Mouse (Mus musculus) kidney, postnatal 0 days (tissue): Measurements from ENCODE around the gene Tmem266. TPM values are rescaled to one million over a fixed set of nuclear protein-coding genes. Genes with fewer than 3 reads are reported as not detected.

Experiments
- ATAC-seq: fragments of 200-750 bp; cut with Nextera tagmentation; replicated peaks from 2 replicates; pipeline ENCODE4 v1.8.0; 2017; ENCODE audit warnings: low read depth, moderate number of reproducible peaks, moderate TSS enrichment, moderate library complexity; ENCODE audit not compliant: low FRiP score
- DNase-seq: peaks from one replicate; pipeline ENCODE4 v3.0.0-alpha.2; 2016; ENCODE audit warnings: low spot score
- H3K27ac ChIP-seq: fragments of 300-500 bp; sonication (generic); 2 replicates; pipeline ENCODE4 v1.5.1; 2014; ENCODE audit warnings: mild to moderate bottlenecking
- H3K27me3 ChIP-seq: fragments of 300-500 bp; sonication (generic); 2 replicates; pipeline ENCODE4 v1.6.1; 2014; ENCODE audit warnings: low read length, mixed read lengths; ENCODE audit not compliant: insufficient read depth
- H3K36me3 ChIP-seq: fragments of 300-500 bp; sonication (generic); 2 replicates; pipeline ENCODE4 v1.6.1; 2014; ENCODE audit warnings: low read length, mixed read lengths; ENCODE audit not compliant: insufficient read depth
- H3K4me1 ChIP-seq: fragments of 300-500 bp; sonication (generic); replicated peaks from 2 replicates; pipeline ENCODE4 v1.6.1; 2014; ENCODE audit warnings: antibody characterized with exemption, low read length, mixed read lengths; ENCODE audit not compliant: insufficient read depth
- H3K4me2 ChIP-seq: fragments of 300-500 bp; sonication (generic); 2 replicates; pipeline ENCODE4 v1.6.1; 2014; ENCODE audit warnings: mild to moderate bottlenecking, low read length, moderate library complexity, mixed read lengths
- H3K4me3 ChIP-seq: fragments of 300-500 bp; sonication (generic); replicated peaks from 2 replicates; pipeline ENCODE4 v1.5.1; 2014; ENCODE audit warnings: low read depth, low read length
- H3K9ac ChIP-seq: fragments of 300-500 bp; sonication (generic); 2 replicates; pipeline ENCODE4 v1.6.1; 2014; ENCODE audit warnings: low read depth, low read length
- H3K9me3 ChIP-seq: fragments of 300-500 bp; sonication (generic); replicated peaks from 2 replicates; pipeline ENCODE4 v1.6.1; 2016; ENCODE audit warnings: low read length, inconsistent platforms, mixed read lengths
- CTCF ChIP-seq: IDR thresholded peaks from 2 replicates; pipeline ENCODE4 v1.5.1; 2016; ENCODE audit warnings: antibody characterized with exemption, low read depth, mild to moderate bottlenecking, moderate library complexity
- WGBS: fragments of 180-500 bp; shearing (Covaris S2); extraction: QIAGEN DNeasy Blood & Tissue Kit; methylation state at CpG from one replicate; pipeline ENCODE4 v1.1.7; 2014; 5-methylcytosine and 5-hydroxymethylcytosine counted together
- polyA plus RNA-seq: library from polyadenylated mRNA; unstranded; fragments of >200 nt; fragmentation: Nextera tagmentation; extraction: Ambion mirVana; gene quantifications from 2 replicates; pipeline ENCODE4 v1.2.1, GENCODE M21; 2015

Tmem266 gene
- polyA plus RNA-seq, 1 experiment from 2014 or later, result 0.25 TPM

DNA sequence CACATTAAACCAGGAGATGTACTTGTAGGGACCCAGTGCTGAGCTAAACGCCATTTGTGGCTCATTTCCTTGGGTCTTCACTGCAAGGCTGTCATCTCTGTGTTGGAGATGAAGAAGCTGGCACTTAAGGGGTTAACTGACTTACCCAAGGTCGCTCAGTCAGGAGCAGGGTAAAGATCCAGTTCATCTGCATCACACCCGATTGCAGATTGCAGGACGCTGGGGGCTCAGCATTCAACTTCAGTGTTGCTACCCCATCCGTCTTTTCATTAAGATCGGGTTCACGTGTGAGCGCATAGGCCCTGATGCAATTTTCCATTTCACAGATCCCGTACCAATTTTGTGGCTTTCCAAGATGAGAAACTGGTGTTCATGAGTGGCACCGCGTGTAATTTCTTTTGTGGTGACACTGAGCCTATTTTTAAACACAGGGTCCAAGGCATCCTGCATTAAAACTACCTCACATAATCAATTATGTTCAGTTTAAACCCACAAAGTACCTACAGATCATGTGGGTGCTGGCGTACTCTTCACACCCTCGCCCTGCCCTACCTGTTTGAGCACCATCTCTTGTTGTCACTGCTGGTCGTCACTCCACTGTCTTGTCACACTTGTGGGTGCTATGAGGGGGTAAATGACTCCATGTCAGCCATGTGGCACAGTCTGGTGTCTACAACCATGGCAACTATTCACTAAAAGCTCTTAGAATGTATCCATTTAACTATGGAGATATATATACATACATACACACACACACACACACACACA lies 1.6 kb downstream of the Tmem266 start:
- Histone ChIP-seq H3K36me3 (no peaks in the 10 kb centered on the region), H3K4me1 (no peaks in the 10 kb centered on the region), H3K4me2 (no peak overlapping the region), H3K27ac (no peak overlapping the region), H3K27me3 (peaks cover 38% of the 10 kb centered on the region), H3K4me3 (no peak overlapping the region), H3K9ac (no peak overlapping the region), H3K9me3 (no peaks in the 10 kb centered on the region)
- 32% methylated on average over 14 of the region's 14 CpGs for WGBS
- TF ChIP-seq CTCF, result no peak
- DNase-seq, result no peak
- ATAC-seq, result no peak

DNA sequence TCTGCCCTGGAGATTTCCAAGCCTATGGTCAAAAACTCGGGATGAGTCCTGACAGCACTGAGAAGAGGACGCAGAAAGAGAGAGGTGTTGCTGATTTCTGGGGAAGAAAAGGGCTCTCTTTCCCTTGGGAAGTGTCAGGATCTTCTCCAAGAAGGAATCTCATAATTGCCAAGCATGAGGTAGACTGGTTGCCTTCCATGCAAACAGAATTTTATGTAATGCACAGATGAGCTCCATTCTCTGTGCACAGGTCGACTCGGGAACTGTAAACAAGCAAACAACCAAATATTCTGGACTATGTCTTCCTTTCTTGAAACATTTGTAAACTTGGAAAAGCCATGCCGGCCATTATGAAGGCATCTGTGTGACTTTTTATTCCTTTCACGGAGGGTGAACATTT lies 2.7 kb downstream of the Tmem266 start:
- WGBS, result 74% methylated on average over 6 of the region's 6 CpGs
- no peak overlapping the region for H3K27ac ChIP-seq
- no peaks in the 10 kb centered on the region for H3K36me3 ChIP-seq
- H3K4me3 ChIP-seq, result no peak overlapping the region
- no peak for TF ChIP-seq CTCF
- DNase-seq, result no peak
- no peaks in the 10 kb centered on the region for H3K9me3 ChIP-seq
- H3K4me1 ChIP-seq, result no peaks in the 10 kb centered on the region
- H3K27me3 ChIP-seq, result peaks cover 38% of the 10 kb centered on the region
- ATAC-seq, result no peak
- no peak overlapping the region for H3K9ac ChIP-seq
- H3K4me2 ChIP-seq, result no peak overlapping the region

DNA sequence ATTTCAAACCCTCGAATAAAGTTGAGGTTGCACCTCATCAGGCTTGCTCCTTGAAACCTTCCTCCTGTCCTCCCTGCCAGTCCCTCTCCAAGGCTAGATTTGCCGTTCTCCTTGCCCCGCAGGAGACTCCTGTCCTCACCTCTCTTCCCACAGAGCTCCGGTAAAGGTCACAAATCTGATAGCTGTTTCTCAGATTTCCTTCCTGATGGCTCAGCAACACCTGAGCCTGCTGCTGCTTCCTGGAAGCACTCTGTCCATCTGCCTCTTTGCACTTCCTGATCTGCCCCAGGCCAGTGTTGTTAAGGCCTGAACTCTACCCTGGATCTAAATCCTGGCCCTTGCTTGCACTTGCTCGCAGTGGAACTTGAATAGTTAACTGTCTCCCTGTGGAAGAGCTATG lies 5.8 kb downstream of the Tmem266 start:
- no peaks in the 10 kb centered on the region for H3K4me1 ChIP-seq
- H3K27me3 ChIP-seq, result peaks cover 26% of the 10 kb centered on the region

DNA sequence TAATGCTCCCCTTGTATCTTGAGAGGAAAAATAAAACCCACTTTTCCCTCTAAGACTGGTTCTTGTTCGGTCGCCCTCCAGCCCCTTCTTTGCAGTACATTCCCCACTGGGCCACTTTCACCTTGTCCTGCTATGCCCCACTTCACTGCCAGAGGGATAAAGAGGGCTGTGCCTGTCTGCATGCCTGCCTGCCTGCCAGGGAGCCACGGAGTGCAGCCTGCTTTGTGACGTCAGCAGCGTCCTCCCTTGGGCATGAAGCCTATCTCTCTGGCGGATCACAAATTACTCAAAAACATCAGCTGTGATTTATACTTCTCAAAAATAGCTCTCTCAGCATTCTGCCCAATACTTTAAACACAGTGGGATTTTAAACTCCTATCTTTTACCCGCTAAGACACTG lies 6.2 kb downstream of the Tmem266 start:
- H3K9ac ChIP-seq, result no peak overlapping the region
- no peaks in the 10 kb centered on the region for H3K4me1 ChIP-seq
- no peak overlapping the region for H3K4me2 ChIP-seq
- WGBS, result 24% methylated on average over 7 of the region's 7 CpGs
- no peak overlapping the region for H3K27ac ChIP-seq
- no peak overlapping the region for H3K4me3 ChIP-seq
- H3K9me3 ChIP-seq, result no peaks in the 10 kb centered on the region
- H3K36me3 ChIP-seq, result no peaks in the 10 kb centered on the region
- ATAC-seq, result no peak
- no peak for TF ChIP-seq CTCF
- peaks cover 25% of the 10 kb centered on the region for H3K27me3 ChIP-seq
- DNase-seq, result peak; percentile 21

More for the DNA sequence above, 5.8 kb downstream of the Tmem266 start:
- DNase-seq (no peak), ATAC-seq (no peak)
- no peak for TF ChIP-seq CTCF
- Histone ChIP-seq H3K27ac (no peak overlapping the region), H3K4me3 (no peak overlapping the region), H3K36me3 (no peaks in the 10 kb centered on the region), H3K9me3 (no peaks in the 10 kb centered on the region), H3K4me2 (no peak overlapping the region), H3K9ac (no peak overlapping the region)
- 21% methylated on average over 5 of the region's 5 CpGs for WGBS

DNA sequence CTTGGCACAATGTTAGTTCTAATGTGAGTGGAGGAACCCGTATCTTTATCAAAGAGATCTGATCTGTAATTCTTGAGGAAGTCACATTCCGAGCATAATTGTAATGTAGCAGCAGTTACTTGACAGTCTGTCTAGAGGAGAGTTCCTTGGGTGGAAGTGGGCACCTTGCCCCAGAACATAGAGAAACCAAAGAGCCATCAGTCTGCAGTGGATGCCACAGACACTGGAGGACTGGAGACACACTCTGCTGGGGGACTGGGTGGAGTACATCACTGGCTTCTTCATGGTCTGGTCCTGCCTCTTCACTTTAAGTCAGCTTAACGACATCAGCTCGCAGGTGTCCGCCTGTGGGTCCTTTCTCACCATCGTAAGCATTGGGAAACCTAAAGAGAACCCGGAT lies 17.5 kb downstream of the Tmem266 start:
- no peaks in the 10 kb centered on the region for H3K36me3 ChIP-seq
- no peaks in the 10 kb centered on the region for H3K9me3 ChIP-seq
- H3K9ac ChIP-seq, result no peak overlapping the region
- ATAC-seq, result no peak
- H3K4me3 ChIP-seq, result no peak overlapping the region
- no peak for TF ChIP-seq CTCF
- WGBS, result 70% methylated on average over 7 of the region's 7 CpGs
- H3K27me3 ChIP-seq, result no peaks in the 10 kb centered on the region
- no peak overlapping the region for H3K4me2 ChIP-seq
- H3K4me1 ChIP-seq, result no peaks in the 10 kb centered on the region
- H3K27ac ChIP-seq, result no peak overlapping the region
- no peak for DNase-seq

DNA sequence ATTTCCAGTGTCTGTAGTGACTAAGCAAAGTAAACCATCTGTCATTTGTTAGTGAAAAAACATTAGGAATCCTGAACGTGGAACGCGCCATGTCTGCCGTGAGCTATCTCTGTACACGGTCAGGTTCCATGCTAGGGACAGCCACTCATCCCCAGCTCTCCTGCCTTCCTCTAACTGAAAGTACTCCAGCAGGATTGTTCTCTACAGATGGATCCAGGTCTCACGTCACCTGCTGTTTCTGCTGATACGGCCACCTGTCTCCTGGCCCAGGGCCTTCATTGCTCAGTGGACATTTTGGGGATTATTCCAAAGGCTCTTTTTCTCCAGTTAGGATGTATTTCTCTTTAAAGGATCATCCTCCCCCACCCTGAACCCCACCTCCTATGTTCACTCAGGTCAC lies 18.6 kb downstream of the Tmem266 start:
- Histone ChIP-seq H3K27me3 (no peaks in the 10 kb centered on the region), H3K27ac (no peak overlapping the region), H3K36me3 (no peaks in the 10 kb centered on the region), H3K4me2 (no peak overlapping the region), H3K9ac (no peak overlapping the region), H3K4me1 (no peaks in the 10 kb centered on the region), H3K9me3 (no peaks in the 10 kb centered on the region), H3K4me3 (no peak overlapping the region)
- TF ChIP-seq CTCF, result no peak
- no peak for ATAC-seq
- 92% methylated on average over 7 of the region's 7 CpGs for WGBS
- no peak for DNase-seq

DNA sequence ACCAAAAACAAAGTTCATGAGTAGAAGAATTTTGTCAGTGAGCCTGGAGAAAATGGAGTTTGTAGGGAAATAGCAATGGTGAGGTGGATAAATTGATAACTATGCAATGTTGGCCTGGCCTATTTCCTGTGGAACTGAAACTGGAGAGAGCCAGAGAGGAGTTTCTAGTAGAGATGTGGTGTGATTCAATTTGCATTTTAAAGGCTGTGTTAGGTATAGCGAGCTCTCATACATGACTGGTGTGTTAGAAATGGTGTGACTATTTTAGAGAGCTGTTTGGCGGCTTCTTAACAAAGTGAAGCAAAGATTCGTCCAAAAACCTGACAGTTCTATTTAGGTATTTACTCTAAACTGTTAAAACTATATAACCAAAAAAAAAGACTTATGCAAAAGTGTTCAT lies 22.0 kb downstream of the Tmem266 start:
- H3K4me2 ChIP-seq, result no peak overlapping the region
- H3K9me3 ChIP-seq, result no peaks in the 10 kb centered on the region
- 0 out of 2 replicates have a peak, but pooled peaks cover 4% of the 10 kb centered on the region for H3K27me3 ChIP-seq
- 78% methylated on average over 3 of the region's 3 CpGs for WGBS
- no peak for ATAC-seq
- no peaks in the 10 kb centered on the region for H3K4me1 ChIP-seq
- no peak overlapping the region for H3K27ac ChIP-seq
- no peak overlapping the region for H3K9ac ChIP-seq
- no peak for DNase-seq
- no peaks in the 10 kb centered on the region for H3K36me3 ChIP-seq
- TF ChIP-seq CTCF, result no peak
- H3K4me3 ChIP-seq, result no peak overlapping the region
